Mouse (Mus musculus) urinary bladder, postnatal 14 days (tissue): ENCODE measurements at regions not wholly inside any gene's neighbourhood (a gene's known extent, or its start where the extent isn't known, plus 50 kb on each side); places are given as distances from the start of the nearest gene placed in this dataset.
A peak's percentile ranks its signal among the peaks of the same experiment; 100 is the strongest.

Source experiments
- DNase-seq: peaks from one replicate; pipeline ENCODE4 v3.0.0; 2021; ENCODE audit warnings: low spot score

DNA sequence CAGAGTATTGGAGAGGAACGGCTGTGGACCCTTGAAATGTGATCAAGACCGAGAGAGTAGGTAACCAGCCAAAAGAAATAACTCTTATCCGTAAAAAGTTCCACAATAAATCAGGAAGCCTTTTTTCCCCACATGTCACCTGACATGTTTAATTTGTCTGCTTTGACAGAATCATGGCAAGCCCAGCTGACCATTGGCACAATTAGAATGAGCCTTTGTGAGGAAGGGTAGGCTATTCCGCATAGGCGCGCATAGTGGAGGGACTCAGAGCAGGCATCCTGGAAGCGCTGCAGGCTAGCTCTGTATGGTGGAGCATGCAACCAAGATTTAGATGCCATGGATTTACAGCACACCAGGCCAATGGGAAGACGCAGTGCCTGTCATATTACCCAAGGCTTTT is 316.5 kb upstream of the Npvf start:
- no peak for DNase-seq

DNA sequence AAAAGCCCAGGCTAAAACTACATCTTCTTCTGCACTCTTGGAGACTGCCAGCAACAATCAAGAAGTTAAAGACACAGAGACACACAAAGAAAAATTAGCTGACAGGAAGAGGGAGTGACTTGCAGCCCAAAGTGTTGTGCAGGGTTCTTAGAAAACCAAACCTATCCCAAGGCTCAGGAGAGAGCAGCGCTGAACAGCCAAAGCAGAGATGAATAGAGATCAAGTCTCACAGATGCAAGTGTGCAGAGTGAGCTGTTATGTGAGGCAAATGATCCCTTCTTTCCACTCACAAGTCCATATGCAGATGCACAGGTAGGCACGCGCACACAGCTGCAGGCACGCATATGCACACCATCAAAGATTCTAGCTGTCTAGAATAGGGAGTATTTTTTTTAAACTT is 318.0 kb upstream of the Npvf start:
- no peak for DNase-seq

DNA sequence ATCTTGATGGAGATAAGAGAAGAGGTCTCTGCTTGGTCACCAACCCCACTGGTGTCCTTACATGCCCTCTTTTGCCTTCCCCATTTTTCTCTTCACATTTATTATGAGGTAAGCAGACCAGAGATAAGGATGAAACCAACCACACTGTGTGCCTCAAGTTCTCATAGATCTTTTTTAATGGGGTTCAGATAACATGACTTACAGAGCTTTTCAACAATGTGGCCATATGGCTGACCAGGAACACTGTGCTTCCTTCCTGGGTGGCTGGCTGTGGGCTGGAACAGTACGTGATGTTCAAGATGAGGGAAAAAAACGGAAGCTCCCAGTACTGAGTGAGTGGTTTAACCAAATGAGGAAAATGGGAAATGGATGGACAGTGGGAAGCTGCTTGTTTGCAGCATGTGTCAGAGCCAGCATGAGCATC is 319.0 kb upstream of the Npvf start:
- DNase-seq, result peak; percentile 49

DNA sequence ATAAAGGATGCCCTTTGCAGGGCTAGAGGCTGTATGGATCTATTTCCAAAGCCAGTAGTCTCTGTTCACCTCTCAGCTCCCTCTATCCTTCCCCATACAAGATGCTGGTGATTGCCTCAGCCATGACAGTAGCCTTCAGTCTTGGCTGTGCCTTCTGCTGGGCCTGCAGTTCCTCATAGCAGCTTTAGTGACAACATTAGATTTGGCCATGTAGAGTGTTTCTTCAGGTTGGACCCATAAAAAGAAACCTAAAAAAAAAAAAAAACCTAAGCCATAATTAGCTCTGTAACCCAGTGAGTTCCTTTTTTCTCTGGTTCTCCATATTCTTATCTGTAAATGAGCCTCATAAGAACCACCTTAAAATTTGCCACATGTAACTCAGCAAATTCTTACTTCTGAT is 319.6 kb upstream of the Npvf start:
- DNase-seq, result no peak

DNA sequence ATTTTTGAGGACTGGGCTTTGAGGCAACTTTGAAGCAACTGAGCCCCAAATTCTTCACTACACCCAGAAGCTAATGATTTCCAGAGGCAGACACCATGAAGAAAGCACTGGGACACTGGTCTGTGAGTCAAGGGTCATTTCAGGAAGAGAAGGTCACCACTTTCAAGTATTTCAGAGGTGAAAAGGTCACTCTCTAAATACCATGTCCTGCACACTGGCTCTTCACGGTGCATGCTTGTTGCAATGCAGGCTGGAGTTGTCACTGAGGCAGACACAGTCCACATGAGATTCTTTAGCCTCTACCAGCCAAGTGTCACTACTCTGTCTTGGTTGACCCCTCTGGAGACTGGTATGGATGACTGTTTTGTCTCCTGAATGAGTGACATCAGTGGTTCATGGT is 320.7 kb upstream of the Npvf start:
- DNase-seq, result no peak

DNA sequence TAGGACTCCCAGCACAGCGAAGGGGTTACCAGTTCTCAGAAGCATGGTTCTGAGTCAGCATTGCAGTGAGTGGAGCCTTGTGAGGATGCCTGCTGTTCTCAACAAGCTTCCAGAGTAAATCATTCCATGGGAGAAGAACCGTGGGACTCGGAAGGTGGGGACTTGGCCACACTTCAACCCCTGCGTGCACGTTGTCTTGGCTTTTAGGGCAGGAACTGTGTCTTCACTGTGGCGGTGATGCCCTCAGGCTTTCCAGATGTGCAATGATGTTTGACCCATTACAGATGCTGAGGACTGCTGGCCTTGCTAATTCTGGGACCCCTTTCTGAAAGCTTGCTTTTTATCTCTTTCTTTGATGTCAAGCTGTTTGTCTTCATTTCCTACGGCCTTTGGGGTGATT is 322.7 kb upstream of the Npvf start:
- DNase-seq, result no peak

DNA sequence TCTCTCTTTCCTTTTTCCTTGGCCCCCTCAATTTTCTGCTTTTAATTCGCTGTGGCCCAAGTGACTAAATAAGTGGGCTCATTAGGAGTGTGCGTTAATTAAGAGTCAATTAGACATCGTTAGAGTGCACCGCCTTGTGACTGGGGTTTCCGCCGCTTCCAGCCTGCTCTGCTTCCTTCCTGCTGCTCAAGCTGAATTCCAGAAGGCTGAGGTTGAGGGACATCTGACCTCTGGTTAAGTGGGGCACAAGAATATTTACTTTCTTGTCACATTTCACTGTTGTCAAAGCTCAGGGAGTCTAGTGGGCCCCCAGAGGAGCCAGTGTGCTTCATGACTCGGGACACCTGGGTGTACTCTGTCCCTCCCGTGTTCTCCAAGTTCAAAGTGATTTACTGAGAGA is 323.1 kb upstream of the Npvf start:
- DNase-seq, result no peak

DNA sequence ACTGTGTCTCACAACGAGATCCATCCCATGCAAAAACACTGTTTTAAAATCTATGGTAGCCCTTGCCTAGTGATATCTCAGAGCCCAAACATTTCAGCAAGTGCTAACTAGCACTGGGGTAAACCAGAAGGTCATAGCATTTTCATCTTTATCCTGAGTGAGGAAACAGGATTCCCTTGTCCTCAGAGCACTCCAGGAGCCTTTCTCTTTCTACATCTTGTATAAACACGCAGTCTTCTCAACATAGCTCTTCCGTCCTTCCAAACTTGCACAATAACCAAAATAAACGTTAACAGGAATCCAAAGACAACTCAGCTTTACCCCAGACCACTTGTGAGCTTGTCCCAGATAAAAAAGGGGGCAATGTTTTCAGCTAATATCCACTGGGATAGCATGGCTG is 323.8 kb upstream of the Npvf start:
- DNase-seq, result no peak

DNA sequence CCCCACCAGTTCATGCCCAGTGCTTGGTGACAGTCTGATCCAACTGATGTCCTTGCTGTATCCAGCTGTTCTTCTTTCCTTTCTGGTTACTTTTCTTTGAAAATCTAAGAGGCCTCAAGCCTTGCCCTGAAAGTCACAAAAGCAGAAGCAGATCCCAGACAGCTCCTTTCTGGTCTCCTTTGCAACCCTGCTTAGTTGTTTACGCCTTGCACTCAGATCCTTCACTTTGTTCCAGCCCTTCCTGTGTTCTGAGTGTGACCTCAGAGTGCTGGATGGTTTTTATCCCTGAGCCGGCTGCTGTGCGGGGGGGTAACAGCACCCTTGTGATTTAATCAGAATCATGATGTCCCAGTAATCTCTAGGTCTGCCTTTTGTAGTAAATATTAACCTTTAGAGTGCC is 324.3 kb upstream of the Npvf start:
- no peak for DNase-seq

DNA sequence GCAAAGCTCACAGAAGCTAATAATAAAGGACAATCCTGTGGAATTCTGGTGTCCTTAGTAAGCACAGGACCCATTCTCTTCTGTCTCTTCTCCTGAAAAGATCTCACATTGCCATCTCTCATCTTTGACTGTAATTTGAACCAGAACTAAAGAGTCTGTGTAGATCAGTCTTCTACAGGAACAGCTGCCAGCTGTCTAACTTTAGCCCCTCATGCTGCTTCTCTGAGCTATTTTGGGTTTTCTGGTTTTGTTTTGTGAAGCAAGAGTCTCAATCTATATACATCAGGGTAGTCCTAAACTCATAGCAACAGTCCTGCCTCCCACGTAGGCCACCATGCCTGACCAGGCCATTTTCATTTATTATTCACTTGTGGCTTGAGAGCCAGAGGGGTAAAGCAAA is 325.5 kb upstream of the Npvf start:
- no peak for DNase-seq

DNA sequence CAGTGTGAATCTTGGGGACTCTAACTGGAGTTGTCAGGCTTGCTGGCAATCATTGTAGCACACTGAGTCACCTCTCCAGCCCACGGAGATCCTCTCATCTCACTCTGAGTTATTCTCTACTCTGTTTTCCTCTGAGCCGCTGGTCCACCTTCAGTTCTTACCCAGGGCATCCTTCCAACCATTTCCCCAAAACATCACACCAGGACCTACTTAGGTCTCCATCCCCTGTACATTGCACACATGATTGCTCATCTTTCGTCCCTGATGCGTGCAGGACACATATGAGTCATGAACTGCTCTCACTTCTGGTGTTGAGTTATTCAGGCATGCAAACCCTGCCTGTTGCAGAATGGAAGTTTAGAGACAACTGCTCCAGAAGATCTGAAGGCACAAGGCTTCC is 326.1 kb upstream of the Npvf start:
- DNase-seq, result no peak

DNA sequence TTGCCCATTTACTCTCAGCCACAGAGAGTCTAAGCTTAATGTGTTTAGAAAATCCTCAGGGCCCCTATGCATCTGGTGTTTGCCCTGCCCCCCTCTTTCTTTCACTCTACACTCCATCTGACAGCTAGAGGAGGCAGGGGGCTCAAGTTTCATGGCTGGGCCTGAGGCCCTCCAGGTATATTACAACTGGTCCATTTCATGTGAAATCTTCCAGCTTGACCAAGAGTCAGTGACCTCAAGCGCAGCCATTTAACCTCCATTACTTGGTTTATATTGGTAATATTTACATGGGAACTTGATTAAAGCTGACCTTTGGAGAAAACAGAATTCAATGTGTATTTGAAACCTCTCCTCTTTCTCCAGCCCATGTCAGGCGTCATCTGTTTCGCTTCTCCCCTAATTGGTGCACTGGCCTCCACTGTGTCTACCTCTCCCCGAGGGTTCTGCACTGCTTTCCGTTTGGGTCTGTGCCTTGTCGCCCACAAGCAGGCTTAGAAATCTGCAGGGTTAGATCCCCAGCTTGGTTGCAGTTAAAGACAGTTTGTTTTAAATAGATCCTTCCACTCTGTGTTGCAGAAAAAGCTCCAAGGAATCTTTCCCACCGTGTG is 327.6 kb upstream of the Npvf start:
- DNase-seq, result no peak

DNA sequence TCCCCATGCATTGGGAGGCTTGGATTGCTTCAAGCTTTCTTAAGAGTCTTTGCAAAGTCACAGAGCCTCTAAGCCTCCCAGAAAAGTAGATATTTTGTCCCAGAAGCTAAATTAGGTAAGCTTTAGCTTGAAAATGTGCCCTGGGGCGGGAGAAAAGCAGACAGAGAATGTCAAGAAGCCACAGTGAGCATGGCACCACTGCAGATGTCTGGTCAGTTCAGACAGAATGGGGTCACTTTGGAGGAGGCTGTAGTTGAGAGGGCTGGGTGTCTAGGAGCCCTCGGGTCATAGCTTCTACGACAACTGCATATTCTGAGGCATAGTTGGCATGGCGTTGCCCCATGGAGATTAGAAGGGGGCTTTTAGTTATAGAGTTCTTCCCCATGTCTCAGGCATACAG is 328.6 kb upstream of the Npvf start:
- no peak for DNase-seq

DNA sequence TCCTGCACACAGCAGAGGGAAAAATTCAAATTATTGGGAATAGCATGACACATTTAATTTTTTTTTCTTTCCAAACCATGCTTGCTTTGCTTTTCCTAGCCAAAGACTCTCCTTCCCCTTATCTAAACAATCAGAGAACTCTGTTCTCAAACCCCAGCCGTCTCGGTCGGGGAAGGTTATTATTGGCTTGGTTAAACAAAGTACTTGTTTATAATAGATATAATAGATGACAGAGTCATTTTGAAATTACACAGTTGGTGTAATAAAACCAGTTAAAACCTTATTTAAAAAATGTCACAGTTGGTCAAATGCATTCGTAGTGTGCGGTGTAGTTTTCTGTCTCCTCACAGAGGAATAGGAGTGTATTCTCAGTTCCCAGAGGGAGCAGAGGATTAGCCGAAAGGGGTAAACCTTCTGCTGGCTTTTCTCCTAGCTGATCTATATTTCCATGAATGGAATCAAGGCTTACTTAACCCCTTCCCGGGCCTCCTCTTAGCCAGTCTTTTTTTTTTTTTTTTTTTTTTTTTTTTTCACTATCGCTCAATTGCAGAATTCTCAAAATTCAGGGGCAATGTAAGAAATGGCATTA is 329.4 kb upstream of the Npvf start:
- no peak for DNase-seq

DNA sequence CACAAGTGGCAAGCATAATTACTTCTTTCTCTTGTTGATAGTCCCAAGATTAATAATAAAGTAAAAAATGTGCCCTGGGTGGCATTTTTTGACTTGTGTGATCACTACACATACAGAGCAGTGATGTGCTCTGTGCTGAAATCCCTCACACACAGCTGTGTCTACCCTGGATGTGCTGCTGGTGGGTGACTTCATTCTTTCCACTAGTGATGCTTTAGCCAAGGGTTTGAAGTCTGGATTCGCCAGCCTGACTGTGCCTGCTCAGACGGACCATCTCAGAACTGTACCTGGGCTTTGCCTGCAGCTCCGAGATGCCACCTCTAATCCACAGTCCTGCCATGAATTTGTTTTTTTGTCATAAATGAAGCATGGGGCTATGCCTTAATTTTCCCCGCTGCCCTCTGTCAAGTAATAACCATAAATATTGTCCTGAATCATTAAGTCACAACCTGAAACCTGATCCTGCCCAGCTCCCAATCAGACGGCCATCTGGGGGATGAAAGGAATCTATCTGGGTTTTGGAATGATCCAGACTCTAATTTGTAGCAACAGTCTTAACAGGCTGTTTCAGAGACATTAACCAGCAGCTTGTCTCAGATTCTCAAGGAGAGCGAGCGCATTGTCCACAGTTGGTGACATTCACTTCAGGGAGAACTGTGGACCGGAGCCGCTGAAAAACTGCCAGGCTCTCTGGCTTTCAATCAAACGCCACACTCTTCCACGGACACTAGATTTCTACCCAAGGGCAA is 330.1 kb upstream of the Npvf start:
- no peak for DNase-seq

DNA sequence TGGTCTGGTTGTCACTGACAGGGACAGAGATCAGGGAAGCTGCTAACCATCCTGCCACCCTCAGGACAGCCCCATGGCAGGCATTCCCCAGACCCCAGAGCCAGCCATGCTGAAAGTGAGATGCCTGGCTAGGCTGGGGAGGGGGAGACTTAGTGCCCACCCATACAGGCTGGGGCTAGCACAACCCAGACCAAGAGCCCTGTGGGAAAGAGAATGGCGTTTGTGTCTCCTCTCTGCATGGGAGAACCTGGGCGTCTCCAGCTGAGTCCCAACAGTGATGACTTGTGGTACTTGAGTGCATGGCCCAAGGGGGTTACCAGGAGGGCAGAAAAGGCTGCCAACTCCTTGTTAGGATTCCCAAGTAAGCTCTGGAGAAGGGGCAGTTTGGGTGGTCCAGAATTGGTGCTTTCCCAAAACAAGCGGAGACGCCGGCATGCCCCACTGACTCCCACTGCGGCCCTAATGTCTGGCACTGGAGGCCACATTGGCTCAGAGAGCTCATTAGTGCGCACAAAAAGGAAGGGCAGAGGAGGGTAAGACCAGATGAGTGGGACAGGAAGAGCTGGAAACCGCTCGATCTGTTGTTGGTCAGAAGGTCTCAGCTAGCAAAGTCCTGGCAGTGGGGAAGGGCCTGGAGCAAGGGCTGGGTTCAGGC is 332.2 kb upstream of the Npvf start:
- DNase-seq, result no peak

DNA sequence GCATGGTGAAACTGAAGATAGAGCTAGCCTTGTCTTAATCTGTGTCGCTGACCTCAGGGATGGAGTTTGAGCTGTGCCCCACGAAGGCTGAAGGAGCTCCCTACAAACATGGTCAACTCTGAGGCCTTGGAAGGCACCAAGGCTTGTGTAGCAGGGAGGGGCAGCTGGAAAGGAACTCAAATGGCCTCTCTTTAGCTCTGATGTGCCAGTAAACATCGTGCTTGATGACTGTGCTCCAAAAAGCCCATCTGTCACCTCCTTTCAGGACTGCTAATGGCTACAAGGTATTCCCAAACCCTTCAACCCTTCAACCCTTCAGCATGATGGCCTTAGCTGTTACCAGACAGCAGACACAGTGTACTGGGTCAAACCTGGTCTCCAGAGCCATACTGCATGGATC is 334.3 kb upstream of the Npvf start:
- DNase-seq, result no peak

DNA sequence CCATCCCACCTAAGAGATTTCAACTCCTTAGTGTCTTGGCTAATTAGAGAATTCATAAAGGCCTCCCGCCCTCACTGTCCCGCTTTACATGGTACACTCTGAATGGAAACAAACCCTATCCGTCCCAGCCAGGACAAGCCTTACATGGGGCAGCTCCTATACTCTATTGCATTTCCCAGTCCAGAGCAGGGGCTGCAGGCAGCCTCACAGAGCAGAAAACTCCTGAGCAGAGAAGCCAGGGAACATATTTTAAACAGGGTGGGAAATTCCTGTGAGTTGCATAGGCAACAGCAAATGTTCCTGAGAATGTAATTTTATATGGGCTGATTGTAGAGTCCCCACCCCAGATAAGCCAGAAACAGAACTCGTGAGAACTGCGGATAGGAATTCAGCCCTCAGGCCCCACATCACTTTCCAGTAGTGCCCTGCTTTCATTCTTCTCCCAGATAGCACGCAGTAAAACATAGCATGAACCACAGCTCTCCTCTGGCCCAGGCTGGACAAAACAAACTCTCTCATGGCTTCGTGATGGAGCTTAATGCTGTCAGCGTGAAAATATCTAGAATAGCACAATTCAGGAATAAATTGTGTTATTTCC is 337.4 kb upstream of the Npvf start:
- no peak for DNase-seq

DNA sequence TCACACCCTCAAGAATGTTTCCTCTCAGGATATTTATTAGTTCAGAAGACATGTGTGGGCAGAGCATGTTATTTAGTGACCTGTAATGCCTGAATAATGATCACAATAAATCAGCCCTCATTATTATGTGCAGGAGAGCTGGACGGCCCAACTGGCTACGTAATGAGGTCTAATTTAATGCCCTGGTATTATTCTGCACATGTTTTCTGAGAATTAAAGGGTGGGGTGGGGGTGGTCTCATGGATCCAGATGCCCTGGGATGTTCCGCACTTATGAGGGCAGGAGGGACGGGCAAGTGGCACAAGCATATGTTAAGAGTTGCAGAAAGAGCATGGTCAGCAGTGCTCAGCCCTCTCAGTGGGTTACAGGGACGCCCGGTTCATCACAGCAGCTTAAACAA is 339.7 kb upstream of the Npvf start:
- DNase-seq, result no peak

DNA sequence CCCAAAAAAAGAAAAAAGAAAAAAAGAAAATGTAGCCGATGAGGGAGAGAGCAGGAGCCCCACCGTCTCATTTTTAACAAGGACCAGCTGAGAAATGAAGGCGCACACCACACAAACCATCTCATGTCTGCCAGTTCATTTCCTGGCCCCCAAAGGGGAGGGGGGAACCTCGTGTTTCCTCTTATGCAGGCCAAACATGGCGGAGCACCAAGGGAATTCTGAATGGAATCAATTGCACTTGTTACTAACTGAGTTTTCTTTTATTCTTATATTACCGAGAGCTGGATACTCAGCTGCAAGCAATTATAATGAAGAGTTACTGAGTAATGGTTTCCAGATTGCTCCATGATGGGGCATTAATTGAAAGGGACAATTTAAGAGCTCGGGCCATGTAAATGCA is 348.5 kb upstream of the Npvf start:
- DNase-seq, result no peak

DNA sequence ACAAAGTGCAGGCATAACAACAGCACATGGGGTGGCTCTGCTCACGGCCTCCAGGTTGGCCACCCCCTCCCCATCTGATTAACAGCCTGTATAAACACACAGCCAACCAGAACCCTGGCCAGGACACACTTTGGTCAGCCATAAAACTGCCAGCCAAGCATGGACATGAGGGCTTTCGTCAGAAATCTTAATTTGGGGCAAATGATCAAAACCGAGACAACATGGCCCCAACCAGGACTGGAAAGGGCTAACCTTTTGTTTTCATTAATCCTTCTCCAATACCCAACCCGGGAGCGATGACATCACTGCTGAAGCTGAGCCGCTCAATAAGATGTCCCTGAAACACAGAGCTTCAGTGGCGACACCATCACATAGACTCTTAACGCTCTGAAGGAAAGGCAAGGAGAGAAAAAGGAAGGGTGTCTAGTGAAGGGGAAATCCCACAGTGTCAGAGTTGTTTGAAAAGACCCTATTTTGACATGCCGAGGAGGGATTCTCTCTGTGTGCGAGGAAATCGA is 351.9 kb upstream of the Npvf start:
- no peak for DNase-seq

DNA sequence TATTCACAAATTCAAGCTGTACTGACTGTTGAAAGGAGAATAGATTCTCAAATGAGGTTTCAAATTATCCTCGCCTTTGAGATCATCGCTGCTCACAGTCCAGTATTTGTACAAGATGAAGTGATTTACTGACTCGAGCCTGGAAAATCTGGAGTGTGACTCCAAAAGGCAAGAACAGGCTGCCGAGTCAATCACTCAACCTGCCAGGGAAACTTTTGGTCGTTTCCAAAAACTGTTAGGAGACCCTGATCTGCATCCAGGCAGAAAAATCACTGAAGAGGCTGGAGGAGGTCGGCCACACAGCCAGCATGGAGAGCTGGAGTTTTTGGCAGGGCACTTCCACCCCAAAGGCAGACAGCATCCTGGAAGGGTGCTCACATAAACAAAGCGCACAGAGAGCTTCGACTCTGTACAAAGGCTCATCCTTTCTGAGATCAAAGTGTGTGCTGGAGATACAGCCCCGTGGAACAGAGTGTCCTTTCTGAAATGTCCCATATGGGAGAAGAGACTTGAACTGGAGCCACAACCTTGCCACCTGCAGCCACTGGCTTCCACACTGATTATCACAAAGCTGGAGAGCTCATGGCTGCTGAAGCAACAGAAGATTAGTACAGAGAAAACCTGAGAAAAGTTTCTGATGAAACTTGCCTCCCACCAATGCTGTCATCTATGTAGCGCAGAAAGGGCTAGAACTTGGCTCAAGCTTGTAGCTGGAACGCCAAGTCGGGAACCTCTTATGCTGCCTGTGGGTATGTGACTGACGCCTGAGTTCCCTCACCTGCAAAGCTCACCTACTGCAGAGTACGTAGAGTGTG is 355.5 kb upstream of the Npvf start:
- DNase-seq, result no peak
